Mouse (Mus musculus) R1 (cell line): ENCODE results near the gene Luc7l2.
"Not testable (repeated sequence)": the region's sequence is repeated elsewhere in the genome, so short reads cannot be mapped to it uniquely, and the experiment has no call there.

Experiments
- DNase-seq: peaks from one replicate; pipeline ENCODE4 v3.0.0-alpha.2; 2018; ENCODE audit warnings: low read depth, low spot score

The Luc7l2 gene

DNA sequence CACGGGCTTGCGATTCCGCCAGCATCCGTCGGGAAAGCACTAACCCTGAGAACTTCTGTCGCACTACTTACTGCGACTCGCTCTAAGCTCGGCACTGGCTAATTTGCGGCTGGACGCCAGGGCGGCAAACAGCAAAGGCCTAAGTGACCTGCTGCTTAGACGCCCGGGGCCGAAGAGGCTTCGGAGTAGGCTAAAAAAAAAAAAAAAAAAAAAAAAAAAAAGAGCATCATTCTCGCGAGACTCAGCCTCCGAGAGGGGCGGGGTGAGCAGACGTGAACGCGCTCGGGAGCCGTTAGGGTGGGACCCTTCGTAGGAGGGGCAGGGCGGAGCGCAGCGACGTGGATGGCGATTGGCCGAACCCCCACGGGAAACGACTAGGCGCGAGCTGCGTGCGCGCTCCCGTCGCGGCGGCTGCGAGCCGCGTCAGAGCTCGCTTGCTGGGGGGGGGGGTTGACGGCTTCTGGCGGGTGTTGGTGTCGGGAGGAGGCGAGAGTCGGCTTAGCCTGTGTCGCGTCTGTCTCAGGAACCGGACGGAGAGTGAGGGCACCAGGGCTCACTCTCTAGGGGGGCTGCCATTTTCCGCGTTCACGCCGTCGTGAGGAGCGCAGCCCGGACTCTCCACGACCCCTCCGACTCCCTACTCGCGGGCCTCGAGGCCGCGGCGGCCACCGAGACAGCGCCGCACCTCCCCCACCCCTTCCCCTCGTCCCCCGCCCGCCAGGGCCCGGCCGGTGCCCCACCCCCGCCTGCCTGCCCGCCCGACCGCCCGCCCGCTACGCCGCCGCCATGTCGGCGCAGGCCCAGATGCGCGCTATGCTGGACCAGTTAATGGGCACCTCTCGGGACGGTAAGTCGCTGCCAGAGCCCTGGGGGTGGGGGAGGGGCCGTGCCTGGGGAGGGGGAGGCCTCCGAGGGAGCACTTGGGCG, at the start of gene Luc7l2:
Gene Luc7l2 (plus strand): TSS at position 273 of the 927 bp plus-strand sequence.
- DNase-seq, result peak; percentile 97

DNA sequence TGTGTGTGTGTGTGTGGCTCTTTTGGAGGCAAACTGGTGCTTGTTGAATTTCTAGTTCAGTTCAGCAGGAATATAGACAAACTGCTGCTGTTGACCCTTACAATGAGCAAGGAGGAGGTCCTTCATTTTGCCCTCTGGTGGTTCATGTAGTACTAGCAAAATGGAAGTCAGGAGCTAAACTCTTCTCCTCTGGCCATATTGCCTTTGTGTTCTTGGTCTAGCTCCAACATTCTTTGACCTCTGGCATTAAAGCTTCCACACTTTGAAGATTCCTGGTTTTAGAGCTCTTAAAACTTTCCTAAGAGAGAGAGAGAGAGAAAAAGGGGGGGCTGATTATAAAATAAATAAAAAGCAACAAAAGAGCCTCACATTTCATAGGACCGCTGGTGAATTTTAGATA, 39.0 kb upstream of the Luc7l2 start:
- DNase-seq, result no peak

DNA sequence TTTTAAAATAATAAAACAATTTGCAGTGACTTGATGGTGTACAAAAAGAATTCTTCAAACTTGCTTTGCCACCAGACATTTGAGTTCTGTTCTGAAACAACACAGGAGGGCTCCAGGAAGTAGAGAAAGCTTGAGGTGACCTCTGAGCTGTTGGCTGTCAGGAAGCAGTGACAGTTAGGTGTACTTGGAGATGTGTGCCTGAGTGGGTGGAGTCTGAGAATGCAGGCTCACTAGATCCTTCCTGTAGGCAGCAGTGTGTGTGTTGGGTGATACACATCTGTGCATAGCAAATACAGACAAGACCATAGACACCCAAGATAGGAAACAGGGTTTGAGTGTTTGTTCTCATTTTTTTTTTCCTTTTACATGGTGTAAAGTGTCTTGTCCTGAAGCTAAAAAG, 38.3 kb upstream of the Luc7l2 start:
- no peak for DNase-seq

DNA sequence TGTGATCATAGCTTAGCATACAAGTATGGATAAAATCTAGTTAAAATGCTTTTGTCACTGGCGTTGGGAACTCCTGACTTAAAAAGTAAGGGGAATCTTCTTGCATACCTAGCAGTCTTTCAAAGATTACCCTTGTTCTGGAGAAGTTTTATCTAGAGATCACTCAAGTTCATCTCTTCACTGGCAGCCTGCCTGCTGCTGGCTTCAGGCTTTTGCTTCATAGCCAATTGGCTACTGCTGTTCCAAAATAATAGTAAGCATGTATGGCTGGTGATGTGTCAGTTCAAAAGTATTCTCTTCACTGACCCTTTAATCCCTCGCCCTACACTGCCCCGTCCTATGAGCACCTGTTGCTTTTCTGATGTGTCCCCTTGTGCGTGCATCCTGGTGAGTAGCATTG, 35.9 kb upstream of the Luc7l2 start:
- DNase-seq, result no peak

DNA sequence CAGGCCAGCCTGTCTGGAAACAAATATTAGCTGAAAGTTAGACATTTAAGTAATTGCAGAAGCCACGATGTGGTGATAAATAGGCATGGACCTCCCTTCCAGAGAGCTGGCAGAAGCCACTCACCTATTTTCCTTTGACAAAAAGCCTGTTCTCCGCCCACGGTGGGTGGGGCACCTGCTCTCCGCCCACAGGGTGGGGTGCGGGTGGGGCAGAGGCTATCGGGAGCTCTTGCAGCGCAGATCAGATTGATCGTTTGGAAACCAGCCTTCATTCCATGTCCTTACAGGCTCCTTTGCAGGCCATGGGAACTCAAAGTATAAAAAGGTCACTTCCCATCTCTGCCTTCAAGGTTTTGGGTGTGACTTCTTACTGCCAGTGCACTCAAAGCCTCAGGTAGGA, 27.3 kb upstream of the Luc7l2 start:
- DNase-seq, result peak; percentile 61

DNA sequence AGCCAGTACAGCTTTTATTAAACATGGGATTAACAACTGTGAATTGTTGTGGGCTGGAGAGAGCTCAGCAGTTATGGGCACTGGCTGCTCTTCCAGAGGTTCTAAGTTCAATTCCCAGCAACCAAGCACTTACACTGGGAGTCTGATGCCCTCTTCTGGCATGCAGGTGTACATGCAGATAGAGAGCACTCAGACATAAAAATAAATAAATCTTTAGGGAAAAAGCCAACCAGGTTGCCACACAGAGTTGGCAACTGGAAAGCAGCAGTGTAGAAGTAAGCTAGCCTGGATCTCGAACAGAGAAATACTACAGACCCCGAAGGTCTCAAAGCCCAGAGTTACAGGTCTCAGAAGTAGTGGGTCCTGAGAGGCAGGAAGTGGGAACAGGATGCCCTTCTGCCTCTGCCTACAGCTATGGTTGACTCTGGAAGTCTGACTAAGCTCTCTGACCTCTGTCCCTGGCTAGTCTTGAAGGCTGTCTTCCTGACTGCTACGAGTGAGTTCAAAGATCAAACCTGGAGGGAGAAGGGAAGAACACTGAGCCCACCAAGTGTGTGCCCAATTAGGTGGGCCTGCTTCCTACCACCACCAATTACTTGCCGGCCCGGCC, 19.8 kb upstream of the Luc7l2 start:
- peak; percentile 71 for DNase-seq

DNA sequence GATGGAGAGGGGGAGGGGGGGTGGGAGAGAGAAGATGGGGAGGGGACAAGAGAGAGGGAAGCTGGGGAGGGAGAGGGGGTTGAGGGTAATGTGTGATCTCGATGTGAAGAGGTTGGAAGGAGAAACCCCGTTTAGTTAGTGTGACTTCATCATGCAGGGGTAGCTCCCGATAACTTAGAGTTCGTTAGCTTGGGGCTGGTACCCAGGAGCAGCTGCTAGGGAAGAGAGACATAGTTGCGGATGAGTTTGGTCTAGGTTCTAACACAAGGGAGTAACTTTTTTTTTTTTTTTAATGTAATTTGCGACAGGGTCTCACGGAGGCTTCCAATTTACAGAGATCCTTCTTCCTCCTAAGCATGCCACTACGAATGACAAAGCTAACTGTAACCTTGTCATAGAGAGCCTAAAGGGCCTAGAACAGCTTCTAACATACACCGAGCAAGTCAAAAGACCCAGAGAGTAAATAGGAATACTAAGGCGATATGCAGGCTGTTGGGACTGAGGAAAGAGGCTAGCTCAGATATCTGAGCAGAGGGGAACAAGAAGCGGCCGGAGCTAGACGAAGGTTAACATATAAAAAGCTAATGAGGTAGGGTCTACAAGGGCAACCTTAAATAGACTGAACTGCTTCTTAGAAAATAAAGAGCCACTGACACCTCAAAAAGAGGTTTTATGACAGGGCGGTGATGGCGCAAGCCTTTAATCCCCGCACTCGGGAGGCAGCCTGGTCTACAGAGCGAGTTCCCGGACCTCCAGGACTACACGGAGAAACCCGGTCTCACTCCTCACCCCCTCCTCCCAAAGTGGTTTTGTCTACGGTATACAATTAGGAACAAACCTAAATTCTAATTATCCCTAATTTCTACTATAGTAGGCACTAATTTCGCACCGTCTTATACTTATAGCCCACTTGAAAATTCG, 18.4 kb upstream of the Luc7l2 start:
- DNase-seq, result no peak

DNA sequence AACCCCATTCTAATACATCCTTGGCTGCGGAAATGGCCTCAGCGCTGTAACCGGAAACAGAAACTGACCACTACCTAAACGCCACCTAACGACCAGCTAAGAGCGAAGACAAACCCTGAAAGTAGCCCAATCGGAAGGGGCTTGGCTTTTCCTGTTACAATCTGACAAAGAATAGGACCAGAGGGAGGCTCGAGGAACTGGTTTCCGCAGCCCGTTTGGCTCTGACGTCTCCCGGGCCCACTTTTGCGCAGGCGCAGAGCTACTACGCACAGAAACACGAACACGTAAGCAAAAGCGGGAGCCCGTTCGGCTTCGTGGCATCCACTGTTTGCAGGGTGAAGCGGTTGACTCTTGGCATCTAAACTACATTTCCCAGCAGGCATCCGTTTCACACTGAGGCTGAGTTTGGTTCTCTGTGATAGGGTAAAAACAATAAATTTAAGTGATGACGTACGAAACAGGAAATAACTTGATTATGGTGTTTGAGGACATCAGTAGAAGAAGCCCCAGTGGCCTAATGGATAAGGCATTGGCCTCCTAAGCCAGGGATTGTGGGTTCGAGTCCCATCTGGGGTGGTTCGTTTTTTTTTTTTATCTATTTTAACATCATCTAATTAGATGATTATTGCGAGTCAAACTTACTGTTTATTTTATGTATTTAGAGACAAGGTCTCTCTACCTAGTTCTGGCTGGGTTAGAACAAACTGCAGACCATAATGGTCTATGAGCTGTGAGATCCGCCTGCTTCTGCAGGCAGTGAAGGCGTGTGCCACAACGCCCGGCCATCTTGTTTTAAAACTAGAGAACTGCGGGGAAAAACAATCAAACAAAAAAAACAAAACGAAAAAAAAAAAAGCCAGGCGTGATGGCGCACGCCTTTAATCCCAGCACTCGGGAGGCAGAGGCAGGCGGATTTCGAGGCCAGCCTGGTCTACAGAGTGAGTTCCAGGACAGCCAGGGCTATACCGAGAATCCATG, 17.4 kb upstream of the Luc7l2 start, which contains the start of gene Fmc1:
Gene Fmc1 (plus strand): TSS at position 75 of the 978 bp plus-strand sequence.
- DNase-seq, result peak; percentile 100

DNA sequence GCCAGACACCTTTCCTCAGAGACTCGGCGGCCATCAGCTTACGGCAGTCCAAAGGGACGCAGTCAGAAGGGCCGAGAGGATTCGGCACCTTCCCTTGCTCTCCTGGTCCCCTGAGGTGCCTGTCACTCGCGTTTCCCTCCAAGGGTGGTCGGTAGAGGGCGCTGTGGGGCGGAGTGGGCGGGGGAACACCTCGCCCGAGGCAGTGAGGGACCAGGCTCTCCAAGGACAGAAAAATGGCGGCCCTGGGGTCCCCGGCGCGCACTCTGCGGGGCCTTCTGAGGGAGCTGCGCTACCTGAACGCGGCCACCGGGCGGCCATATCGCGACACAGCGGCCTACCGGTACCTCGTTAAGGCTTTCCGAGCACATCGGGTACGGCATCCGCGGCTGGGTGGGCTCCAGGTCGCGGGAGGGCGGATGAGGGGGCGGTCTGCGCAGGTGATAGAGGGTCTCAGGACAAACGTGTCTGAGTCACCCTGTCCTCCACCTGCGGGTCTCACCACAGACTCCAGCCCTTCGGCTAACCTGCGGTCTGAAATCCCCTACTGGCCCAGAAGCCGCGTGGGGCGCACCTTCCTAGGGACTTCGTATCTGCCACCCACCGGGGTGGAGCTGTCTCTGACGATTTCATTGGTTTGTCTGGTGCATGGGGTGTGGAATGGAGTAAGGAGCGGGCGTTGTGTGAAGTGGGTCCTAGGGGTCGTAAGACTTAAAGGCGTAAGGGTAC, 16.3 kb upstream of the Luc7l2 start:
- DNase-seq, result peak; percentile 95

DNA sequence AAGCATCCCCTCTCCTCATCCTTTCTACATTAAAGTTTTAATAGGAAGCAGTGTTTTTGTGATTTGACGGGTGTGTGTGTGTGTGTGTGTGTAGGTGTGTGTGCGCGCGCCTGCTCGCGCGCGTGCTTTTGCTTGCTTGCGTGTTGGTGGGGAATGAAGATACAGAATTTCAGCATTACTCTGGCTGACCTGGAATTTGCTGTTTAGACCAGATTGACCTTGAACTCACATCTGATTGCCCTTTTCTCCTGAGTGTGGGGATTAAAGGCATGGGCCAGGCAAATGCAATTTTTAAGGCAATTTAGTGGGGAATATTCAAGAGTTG, 15.8 kb upstream of the Luc7l2 start:
- no peak for DNase-seq

DNA sequence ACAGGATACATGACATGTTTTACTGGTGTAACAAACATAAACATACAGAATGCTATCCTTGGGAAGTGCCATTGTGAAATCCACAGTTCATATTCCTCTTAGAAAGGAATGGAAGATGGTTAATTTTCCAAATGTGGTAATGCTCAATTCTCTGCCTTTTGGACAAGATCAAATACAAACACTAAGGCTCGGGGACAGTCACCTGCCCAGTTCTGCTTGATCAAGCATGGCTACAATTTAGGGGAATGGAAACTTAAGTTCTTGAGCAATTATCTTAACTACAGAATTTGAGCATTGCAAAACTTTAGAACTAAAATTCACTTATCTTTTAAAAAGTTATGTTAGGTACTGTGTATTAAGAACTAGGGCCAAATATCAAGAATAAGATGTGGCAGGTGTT, 15.3 kb upstream of the Luc7l2 start:
- DNase-seq, result no peak

DNA sequence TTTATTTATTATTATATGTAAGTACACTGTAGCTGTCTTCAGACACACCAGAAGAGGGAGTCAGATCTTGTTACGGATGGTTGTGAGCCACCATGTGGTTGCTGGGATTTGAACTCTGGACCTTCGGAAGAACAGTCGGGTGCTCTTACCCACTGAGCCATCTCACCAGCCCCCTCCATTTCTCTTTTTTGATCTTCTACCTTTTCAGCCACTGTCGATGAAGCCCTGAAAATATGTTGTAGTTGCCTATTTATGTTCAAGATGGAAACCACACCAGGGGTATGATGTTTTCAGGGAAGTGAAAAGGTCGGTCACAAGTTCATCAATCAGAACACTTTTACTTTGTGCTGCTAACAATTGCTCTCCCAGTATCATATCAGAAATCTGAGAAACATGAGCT, 7.0 kb upstream of the Luc7l2 start:
- not testable (repeated sequence) for DNase-seq

DNA sequence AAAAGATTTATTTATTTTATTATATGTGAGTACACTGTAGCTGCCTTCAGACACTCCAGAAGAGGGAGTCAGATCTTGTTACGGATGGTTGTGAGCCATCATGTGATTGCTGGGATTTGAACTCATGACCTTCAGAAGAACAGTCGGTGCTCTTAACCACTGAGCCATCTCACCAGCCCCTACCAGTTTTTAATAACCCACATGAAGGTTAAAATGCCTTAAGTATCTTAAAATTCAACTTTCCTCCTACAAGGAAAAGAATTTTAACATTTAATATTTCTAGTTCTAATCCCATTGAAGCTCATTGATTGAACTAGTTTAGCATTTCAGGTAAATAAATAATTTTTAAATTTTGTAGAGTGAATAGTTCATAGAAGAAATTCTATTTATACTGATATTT, 4.1 kb upstream of the Luc7l2 start:
- DNase-seq, result not testable (repeated sequence)

DNA sequence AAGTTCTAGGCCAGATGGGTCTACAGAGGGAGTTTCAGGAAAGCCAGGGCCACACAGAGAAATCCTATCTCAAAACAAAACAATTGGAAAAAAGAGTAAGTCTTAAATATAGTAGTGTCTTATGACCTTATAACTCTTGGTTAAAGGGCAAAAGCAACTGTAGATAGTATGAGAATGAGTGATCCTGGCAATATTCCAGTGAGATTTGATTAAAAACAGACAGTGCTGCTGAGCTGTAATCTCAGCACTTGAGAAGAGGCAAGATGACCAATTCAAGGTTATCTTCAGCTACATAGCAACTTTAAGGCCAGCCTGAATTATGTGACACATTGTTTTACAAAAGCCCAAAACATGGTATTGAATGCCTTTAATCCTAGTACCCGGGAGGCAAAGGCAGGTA, 3.4 kb upstream of the Luc7l2 start:
- DNase-seq, result no peak

DNA sequence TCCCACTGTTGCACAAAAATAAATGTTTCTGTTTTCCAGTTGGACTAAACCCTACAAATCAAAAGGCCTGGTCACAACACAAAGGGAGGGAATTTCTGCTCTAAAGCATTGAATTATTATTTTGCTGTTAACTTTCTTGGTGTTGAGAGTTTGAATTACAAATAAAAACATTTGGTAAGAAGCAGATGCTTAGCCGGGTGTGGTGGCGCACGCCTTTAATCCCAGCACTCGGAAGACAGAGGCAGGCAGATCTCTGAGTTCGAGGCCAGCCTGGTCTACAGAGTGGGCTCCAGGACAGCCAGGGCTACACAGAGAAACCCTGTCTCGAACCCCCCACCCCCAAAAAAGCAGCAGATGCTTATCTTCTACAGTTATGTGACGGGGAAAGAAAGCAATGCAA, 2.5 kb upstream of the Luc7l2 start:
- not testable (repeated sequence) for DNase-seq

DNA sequence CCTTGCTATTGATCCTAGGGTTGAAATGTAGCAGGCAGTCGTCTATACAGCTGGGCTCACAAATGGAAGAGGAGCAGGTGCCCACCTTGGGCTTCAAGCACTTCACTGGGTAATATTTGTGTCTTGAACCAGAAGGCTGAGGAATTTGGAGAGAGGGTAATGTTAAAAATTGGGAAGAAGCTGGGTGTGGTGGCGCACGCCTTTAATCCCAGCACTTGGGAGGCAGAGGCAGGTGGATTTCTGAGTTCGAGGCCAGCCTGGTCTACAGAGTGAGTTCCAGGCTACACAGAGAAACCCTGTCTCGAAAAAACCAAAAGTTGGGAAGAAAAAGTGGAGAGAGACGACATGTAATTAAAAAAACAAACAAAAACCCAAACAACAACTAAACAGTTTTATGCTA, 1.3 kb upstream of the Luc7l2 start:
- not testable (repeated sequence) for DNase-seq

DNA sequence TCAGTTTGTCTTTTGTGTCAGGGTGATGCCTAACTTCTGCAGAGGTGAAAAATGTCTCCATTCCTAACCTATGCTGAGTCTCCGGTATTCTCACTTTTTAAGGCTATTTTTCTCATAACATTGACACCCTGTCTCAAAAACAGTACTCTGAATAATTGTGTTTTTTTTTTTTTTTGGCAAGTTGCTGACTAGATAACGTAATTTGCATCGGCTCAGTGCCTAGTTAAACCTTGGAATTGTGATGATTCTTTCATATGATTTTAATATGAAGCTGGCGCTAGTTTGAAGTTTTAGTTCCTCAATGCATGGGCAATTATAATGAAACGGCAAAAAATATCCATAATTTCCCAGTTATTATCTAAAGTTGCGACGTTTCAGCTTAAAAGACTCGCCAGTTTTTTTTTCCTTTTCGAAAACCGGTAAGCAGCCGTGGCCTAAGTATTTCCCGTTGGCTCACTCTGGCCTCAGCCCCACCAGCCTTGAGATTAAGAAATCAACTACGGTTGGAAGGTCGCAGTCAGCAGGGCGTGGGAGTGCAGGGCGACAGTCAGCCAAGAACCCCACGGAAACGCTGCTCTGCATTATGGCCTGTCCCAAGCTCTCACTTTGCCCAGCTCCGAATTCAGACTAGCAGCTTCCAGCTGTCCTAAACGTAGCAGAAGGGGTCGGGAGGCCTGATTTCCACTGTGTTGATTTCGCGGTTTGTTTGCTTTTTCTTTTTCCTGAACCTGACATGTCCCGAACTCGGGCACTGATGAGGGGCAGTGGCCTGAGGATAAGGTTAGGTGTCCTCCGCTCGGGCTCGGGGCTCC, 678 bp upstream of the Luc7l2 start:
- DNase-seq, result peak; percentile 75

DNA sequence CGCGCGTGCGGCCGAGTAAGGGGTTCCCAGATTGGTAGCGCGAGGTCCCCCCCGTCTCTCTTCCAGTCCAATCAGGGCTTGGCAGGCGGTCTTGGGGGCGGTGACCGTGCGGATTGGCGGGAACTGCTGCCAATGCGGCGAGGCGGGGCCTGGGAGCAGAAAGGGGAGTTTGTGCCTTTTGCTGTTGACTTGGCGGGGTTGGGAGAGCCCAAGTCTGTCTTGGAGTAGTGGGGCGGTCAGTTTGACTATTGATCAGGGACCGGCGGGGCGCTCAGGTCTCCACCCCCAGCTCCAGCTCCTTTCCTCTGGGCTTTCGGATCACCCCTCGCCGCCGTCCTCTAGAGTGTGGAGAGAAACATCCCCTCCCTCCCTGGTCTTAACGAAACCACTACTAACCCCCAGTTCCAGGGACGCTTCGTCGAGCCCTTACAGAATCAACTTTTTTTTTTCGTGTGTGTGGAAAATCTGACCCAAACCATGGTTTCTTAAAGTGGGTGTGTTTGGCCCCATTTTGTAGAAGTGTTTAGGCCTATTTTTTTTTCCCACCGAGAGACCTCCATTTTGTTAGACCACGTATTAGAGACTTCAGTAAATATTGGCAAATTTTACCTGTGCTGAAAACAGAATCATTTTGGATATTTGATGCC, 978 bp downstream of the Luc7l2 start:
- peak; percentile 99 for DNase-seq

DNA sequence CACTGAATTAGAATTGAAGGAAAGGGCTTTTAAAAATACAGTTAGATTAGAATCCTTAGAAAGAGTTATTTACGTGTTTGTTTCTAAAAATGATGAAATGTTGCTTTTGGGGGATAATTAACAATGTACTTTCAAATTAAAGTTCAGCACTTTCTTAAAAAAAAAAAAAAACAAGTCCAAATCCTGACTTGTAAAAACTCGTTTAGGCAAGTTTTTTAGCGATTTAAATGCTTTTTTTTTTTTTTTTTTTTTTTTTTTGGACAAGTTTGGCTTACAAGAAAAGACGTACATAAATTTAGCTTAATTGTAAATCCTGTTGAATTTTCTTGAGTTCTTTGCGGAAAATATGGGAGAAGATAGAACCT, 1.5 kb downstream of the Luc7l2 start:
- DNase-seq, result no peak
